Mouse (Mus musculus) layer of hippocampus, adult 11-12 months (tissue): ENCODE data around the gene Gm21915.

ENCODE experiments used
- DNase-seq: peaks from one replicate; pipeline ENCODE4 v3.0.0; 2022; ENCODE audit warnings: low spot score

Gene Gm21915

DNA sequence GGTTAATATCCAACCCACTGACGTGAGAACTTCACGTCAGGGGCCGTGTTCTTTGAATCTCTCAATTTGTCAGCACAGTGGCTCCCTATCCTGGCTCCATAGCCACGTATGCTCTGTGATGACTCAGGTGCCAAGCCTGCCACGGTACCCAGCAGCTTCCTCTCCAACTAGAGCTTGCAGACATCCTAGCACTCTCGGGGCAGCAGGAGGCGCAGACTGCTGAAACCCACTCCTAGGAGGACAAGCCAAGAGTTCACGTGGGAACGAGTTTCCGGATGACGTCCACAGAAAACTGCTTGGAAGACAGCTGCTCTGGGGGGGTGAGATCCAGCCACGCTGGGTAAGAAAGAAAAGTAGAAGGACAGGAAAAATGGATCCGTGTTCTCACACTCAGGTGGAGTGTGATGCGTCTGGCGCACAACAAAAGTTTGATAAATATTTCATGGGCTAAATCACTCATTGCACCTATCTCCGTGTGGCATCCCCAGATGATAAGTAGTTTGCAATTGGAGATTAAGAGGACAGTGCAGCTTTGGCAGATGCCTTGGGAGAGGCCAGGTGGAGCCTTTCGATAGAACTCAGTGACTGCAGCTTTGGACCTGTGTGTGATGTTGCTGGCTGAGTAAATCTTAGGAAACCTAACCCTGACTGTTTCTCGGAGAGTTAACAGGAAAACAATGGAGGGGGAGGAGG, 46.9 kb downstream of the Gm21915 start:
- DNase-seq: peak; percentile 37

DNA sequence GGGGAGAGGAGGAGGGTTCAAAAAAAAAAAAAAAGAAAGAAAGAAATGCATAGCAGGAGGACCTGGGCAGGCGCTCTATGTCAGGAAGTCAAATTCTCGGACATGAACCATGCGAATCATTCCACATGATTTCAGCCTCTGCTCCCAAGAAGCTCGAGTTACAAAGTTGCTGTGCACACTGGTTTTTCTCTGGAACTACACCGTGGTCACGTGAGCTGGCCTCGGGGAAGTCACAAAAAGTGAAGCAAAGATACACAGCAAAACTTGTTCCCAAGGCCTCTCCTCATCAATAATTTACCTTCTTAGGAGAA, 47.4 kb downstream of the Gm21915 start:
- DNase-seq: no peak
